ENCODE assay signal across 15 mouse cellular contexts in the genomic region with DNA sequence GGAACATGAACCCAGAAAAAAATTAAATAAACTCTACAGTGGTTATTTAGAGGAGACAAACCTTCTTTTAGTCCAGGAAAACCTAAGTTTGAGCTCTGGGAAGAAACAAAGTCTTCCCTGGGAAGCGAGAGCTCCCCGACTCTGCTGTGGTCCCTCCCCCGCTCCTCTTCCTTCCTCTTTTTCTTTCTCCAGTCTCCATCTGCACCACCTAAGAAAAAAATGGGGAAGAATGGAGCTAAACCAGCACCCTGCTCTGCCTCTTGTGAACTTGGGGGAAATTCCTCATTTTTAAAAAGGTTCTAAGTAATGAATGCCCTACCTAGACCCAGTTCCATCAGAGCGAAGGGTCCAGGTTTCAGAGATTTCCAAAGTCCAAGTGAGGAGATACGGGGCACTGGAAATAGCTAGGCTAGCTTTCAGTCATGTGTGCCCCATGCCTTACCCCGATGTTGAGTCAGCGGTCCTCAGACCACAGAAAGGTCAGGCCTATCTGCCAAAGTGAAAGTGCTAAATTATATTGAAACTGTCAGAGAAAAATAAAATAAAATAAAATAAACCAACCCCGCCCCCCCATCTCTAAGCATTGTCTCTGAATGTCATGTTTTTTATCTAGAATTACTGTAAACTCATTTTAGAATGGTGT.
DNase-seq lines count a peak whose midpoint lies in the region; ATAC-seq and TF ChIP-seq lines count a peak whose summit lies in the region.
"Had no signal": no experiment of that assay in that cellular context is flagged by ENCODE, and none has a peak within 500 bp of the region (broad histone marks: within the 10 kb centered on the region; RNA-seq: fewer than 3 reads in every experiment).

No protein-coding gene starts in this region.

- no peak overlapping the region for H3K4me3 ChIP-seq in heart, embryonic 16.5 days (ENCODE audit: low read length)
- no peak overlapping the region for H3K4me3 ChIP-seq in heart, embryonic 10.5 days
- H3K4me3 ChIP-seq in liver, adult 2 months (ENCODE audit: insufficient read depth, low read depth, low read length): no peak overlapping the region
- no peak overlapping the region for H3K4me3 ChIP-seq in liver, embryonic 11.5 days (ENCODE audit: low read depth, low read length)
- H3K4me3 ChIP-seq: forebrain, embryonic 15.5 days; gastrocnemius, adult 2 months; stomach, embryonic 15.5 days had no signal

- H3K27me3 ChIP-seq in heart, embryonic 16.5 days (ENCODE audit: control insufficient read depth, insufficient read depth, low read length): no peaks in the 10 kb centered on the region
- no peaks in the 10 kb centered on the region for H3K27me3 ChIP-seq in heart, embryonic 10.5 days (ENCODE audit: insufficient read depth, poor library complexity, severe bottlenecking)
- no peaks in the 10 kb centered on the region for H3K27me3 ChIP-seq in liver, adult 2 months (ENCODE audit: control insufficient read depth, insufficient read depth, low read length)
- no peaks in the 10 kb centered on the region for H3K27me3 ChIP-seq in liver, embryonic 11.5 days (replicated peaks; ENCODE audit: control insufficient read depth, insufficient read depth, low read length)
- H3K27me3 ChIP-seq: forebrain, embryonic 15.5 days; stomach, embryonic 15.5 days had no signal

- no peaks in the 10 kb centered on the region for H3K9me3 ChIP-seq in heart, embryonic 16.5 days (replicated peaks; ENCODE audit: control insufficient read depth, low read length)
- H3K9me3 ChIP-seq in heart, embryonic 10.5 days: no peaks in the 10 kb centered on the region
- H3K9me3 ChIP-seq in liver, embryonic 11.5 days (ENCODE audit: control insufficient read depth, low read length): no peaks in the 10 kb centered on the region
- H3K9me3 ChIP-seq: forebrain, embryonic 15.5 days; stomach, embryonic 15.5 days had no signal

- H3K4me1 ChIP-seq in heart, embryonic 16.5 days (ENCODE audit: control insufficient read depth, insufficient read depth, low read length): no peaks in the 10 kb centered on the region
- H3K4me1 ChIP-seq in heart, embryonic 10.5 days: peaks cover 8% of the 10 kb centered on the region
- no peaks in the 10 kb centered on the region for H3K4me1 ChIP-seq in liver, adult 2 months (ENCODE audit: control insufficient read depth, insufficient read depth, low read length)
- no peaks in the 10 kb centered on the region for H3K4me1 ChIP-seq in liver, embryonic 11.5 days (replicated peaks; ENCODE audit: control insufficient read depth, insufficient read depth, low read length)
- H3K4me1 ChIP-seq: forebrain, embryonic 15.5 days; stomach, embryonic 15.5 days had no signal

- TF ChIP-seq POLR2A in liver, adult 2 months (IDR thresholded peaks at IDR 0.05; ENCODE audit: extremely low read depth, insufficient read depth, low read length): no peak

- H3K79me2 ChIP-seq in liver, adult 2 months (ENCODE audit: control insufficient read depth, insufficient read depth, low read length): no peaks in the 10 kb centered on the region

- peak overlapping the region; percentile 21; the same call in 1 of the 2 replicates for H3K27ac ChIP-seq in heart, embryonic 16.5 days (ENCODE audit: low read length)
- no peak overlapping the region for H3K27ac ChIP-seq in heart, embryonic 10.5 days
- no peak overlapping the region for H3K27ac ChIP-seq in liver, adult 2 months (replicated peaks; ENCODE audit: insufficient read depth, low read depth, low read length)
- no peak overlapping the region for H3K27ac ChIP-seq in liver, embryonic 11.5 days (ENCODE audit: low read depth, low read length)
- H3K27ac ChIP-seq: forebrain, embryonic 15.5 days; gastrocnemius, adult 2 months; kidney, postnatal 0 days; liver, embryonic 14.5 days; stomach, embryonic 15.5 days had no signal

- WGBS in heart, embryonic 16.5 days: 83% methylated on average over 8 of the region's 8 CpGs
- WGBS in heart, embryonic 10.5 days: 84% methylated on average over 8 of the region's 8 CpGs
- WGBS in liver, adult 2 months: 84% methylated on average over 8 of the region's 8 CpGs
- WGBS in liver, embryonic 11.5 days: 64% methylated on average over 8 of the region's 8 CpGs

- no peaks in the 10 kb centered on the region for H3K36me3 ChIP-seq in heart, embryonic 16.5 days (ENCODE audit: control insufficient read depth, insufficient read depth)
- no peaks in the 10 kb centered on the region for H3K36me3 ChIP-seq in heart, embryonic 10.5 days
- no peaks in the 10 kb centered on the region for H3K36me3 ChIP-seq in liver, adult 2 months (ENCODE audit: control insufficient read depth, insufficient read depth, low read length)
- H3K36me3 ChIP-seq in liver, embryonic 11.5 days (ENCODE audit: control insufficient read depth, insufficient read depth, low read length): no peaks in the 10 kb centered on the region
- H3K36me3 ChIP-seq: forebrain, embryonic 15.5 days; stomach, embryonic 15.5 days had no signal

- H3K4me2 ChIP-seq in heart, embryonic 16.5 days (ENCODE audit: low read depth, low read length): peak overlapping the region; percentile 17; the same call in 1 of the 2 replicates
- no peak overlapping the region for H3K4me2 ChIP-seq in liver, embryonic 11.5 days
- H3K4me2 ChIP-seq: forebrain, embryonic 15.5 days; stomach, embryonic 15.5 days had no signal

- no peak overlapping the region for H3K9ac ChIP-seq in heart, embryonic 16.5 days (ENCODE audit: low read length)
- no peak overlapping the region for H3K9ac ChIP-seq in liver, adult 2 months (ENCODE audit: low read depth, low read length)
- no peak overlapping the region for H3K9ac ChIP-seq in liver, embryonic 11.5 days (ENCODE audit: low read depth, low read length)
- H3K9ac ChIP-seq: forebrain, embryonic 15.5 days; liver, embryonic 14.5 days; stomach, embryonic 15.5 days had no signal

- ATAC-seq in heart, embryonic 16.5 days (replicated peaks; ENCODE audit: extremely low read depth, insufficient read depth, low FRiP score): no peak
- ATAC-seq in liver, embryonic 11.5 days (replicated peaks; ENCODE audit: low FRiP score): no peak
- ATAC-seq: forebrain, embryonic 15.5 days had no signal

- TF ChIP-seq CTCF in liver, adult 2 months (IDR thresholded peaks at IDR 0.05; ENCODE audit: low read depth, low read length): no peak

- DNase-seq in heart, embryonic 10.5 days (ENCODE audit: low spot score): no peak
- DNase-seq in liver, adult 2 months (ENCODE audit: extremely low read depth, low read depth, low spot score): peak; percentile 26
- no peak for DNase-seq in liver, embryonic 11.5 days (ENCODE audit: low spot score)
- peak; percentile 15 for DNase-seq in brain, adult 2 months (ENCODE audit: low read depth, low spot score)
- peak; percentile 17 to 25 for DNase-seq in monocyte, adult 2 months (ENCODE audit: low read depth in 1 of 2, low spot score in 2 of 2)
- DNase-seq in ovary, postnatal 14 days (ENCODE audit: low spot score): no peak
- DNase-seq in c-Kit-positive CD71-positive TER-119-positive erythroid progenitor cells, embryonic 14.5 days (ENCODE audit: low spot score): no peak
- DNase-seq: cerebellum, postnatal 25 days; gastrocnemius, adult 2 months; right cerebral cortex, postnatal 4 days had no signal

Comparison
In these comparisons a context has a peak if more than half of its experiments do, and no peak if none do; other contexts are left out.
1. DNase-seq: peak in liver, adult 2 months (single experiment), brain, adult 2 months (single experiment) and monocyte, adult 2 months (2 of 2); none in heart, embryonic 10.5 days (single experiment), liver, embryonic 11.5 days (single experiment), ovary, postnatal 14 days (single experiment) and c-Kit-positive CD71-positive TER-119-positive erythroid progenitor cells, embryonic 14.5 days (single experiment).